Mouse (Mus musculus): Measurements from ENCODE around the gene Mrpl9. TPM values are rescaled to one million over a fixed set of nuclear protein-coding genes. Genes with fewer than 3 reads are reported as not detected.

The Mrpl9 gene
- polyA plus RNA-seq, 1 experiment from 2014 or later = 35.2 TPM

- H3K4me1 ChIP-seq (replicated peaks; ENCODE audit: control insufficient read depth, insufficient read depth, low read length) = no peaks in the 10 kb centered on the region
- WGBS = 86% methylated on average over 4 of the region's 4 CpGs
- H3K9ac ChIP-seq (ENCODE audit: low read depth, low read length) = no peak overlapping the region
- H3K4me2 ChIP-seq (replicated peaks; ENCODE audit: low read depth) = no peak overlapping the region
- no peaks in the 10 kb centered on the region for H3K9me3 ChIP-seq (ENCODE audit: control insufficient read depth)
- ATAC-seq = no peak
- no peaks in the 10 kb centered on the region for H3K27me3 ChIP-seq (replicated peaks; ENCODE audit: control insufficient read depth, insufficient read depth, low read length)
- no peak for TF ChIP-seq CTCF (IDR thresholded peaks at IDR 0.05; ENCODE audit: low read depth)
- no peak overlapping the region for H3K27ac ChIP-seq (ENCODE audit: low read depth, low read length)
- no peak overlapping the region for H3K4me3 ChIP-seq (ENCODE audit: low read depth, low read length)
- H3K36me3 ChIP-seq (ENCODE audit: control insufficient read depth, insufficient read depth) = peaks cover 33% of the 10 kb centered on the region
Measured at GRCm38 (mm10) chr3:94497162-94497561, 54.0 kb downstream of the Mrpl9 start.

Other genes starting within 250 kb of the Mrpl9 start
- gene Gm5286, start 246.6 kb upstream of the Mrpl9 start, polyA plus RNA-seq (2015; fragmentation: Nextera tagmentation; extraction: Ambion mirVana) = not detected in 2 replicates
- gene Gm4778, start 179.3 kb upstream of the Mrpl9 start, polyA plus RNA-seq (2015; fragmentation: Nextera tagmentation; extraction: Ambion mirVana) = not detected in 2 replicates
- 18.0 and 19.8 TPM in 2 replicates for gene Them4, start 133.2 kb upstream of the Mrpl9 start, polyA plus RNA-seq (2015; fragmentation: Nextera tagmentation; extraction: Ambion mirVana)
- gene Them5, start 101.2 kb upstream of the Mrpl9 start, polyA plus RNA-seq (2015; fragmentation: Nextera tagmentation; extraction: Ambion mirVana) = not detected in 2 replicates
- gene C2cd4d, start 80.9 kb upstream of the Mrpl9 start, polyA plus RNA-seq (2015; fragmentation: Nextera tagmentation; extraction: Ambion mirVana) = 0.65 and 0.87 TPM in 2 replicates
- gene Rorc, start 70.5 kb upstream of the Mrpl9 start, polyA plus RNA-seq (2015; fragmentation: Nextera tagmentation; extraction: Ambion mirVana) = 25.5 and 32.1 TPM in 2 replicates
- 0.68 and 0.86 TPM in 2 replicates for gene Lingo4, start 44.8 kb upstream of the Mrpl9 start, polyA plus RNA-seq (2015; fragmentation: Nextera tagmentation; extraction: Ambion mirVana)
- 5.6 and 6.2 TPM in 2 replicates for gene Tdrkh, start 30.0 kb upstream of the Mrpl9 start, polyA plus RNA-seq (2015; fragmentation: Nextera tagmentation; extraction: Ambion mirVana)
- 0.35 and 0.56 TPM in 2 replicates for gene Oaz3, start 597 bp downstream of the Mrpl9 start, polyA plus RNA-seq (2015; fragmentation: Nextera tagmentation; extraction: Ambion mirVana)
- 12.2 and 12.8 TPM in 2 replicates for gene Celf3, start 35.0 kb downstream of the Mrpl9 start, polyA plus RNA-seq (2015; fragmentation: Nextera tagmentation; extraction: Ambion mirVana)
- gene Riiad1, start 37.0 kb downstream of the Mrpl9 start, polyA plus RNA-seq (2015; fragmentation: Nextera tagmentation; extraction: Ambion mirVana) = 3.5 and 3.9 TPM in 2 replicates
- gene Snx27, start 139.4 kb downstream of the Mrpl9 start, polyA plus RNA-seq (2015; fragmentation: Nextera tagmentation; extraction: Ambion mirVana) = 20.9 and 26.5 TPM in 2 replicates
- not detected in 2 replicates for gene Gm10972, start 199.8 kb downstream of the Mrpl9 start, polyA plus RNA-seq (2015; fragmentation: Nextera tagmentation; extraction: Ambion mirVana)
- 10.9 and 12.0 TPM in 2 replicates for gene Tuft1, start 215.6 kb downstream of the Mrpl9 start, polyA plus RNA-seq (2015; fragmentation: Nextera tagmentation; extraction: Ambion mirVana)